Mouse (Mus musculus): ENCODE data around the gene Gm11084.
"Not testable (repeated sequence)": the region's sequence is repeated elsewhere in the genome, so short reads cannot be mapped to it uniquely, and the experiment has no call there.

The Gm11084 gene

GRCm38 (mm10) chr2:72986616-72987015 is at the start of gene Gm11084:
TSS of gene Gm11084 (minus strand) at chr2:72986716.
- DNase-seq (ENCODE audit: extremely low spot score, low read depth, low spot score), result no peak

DNA sequence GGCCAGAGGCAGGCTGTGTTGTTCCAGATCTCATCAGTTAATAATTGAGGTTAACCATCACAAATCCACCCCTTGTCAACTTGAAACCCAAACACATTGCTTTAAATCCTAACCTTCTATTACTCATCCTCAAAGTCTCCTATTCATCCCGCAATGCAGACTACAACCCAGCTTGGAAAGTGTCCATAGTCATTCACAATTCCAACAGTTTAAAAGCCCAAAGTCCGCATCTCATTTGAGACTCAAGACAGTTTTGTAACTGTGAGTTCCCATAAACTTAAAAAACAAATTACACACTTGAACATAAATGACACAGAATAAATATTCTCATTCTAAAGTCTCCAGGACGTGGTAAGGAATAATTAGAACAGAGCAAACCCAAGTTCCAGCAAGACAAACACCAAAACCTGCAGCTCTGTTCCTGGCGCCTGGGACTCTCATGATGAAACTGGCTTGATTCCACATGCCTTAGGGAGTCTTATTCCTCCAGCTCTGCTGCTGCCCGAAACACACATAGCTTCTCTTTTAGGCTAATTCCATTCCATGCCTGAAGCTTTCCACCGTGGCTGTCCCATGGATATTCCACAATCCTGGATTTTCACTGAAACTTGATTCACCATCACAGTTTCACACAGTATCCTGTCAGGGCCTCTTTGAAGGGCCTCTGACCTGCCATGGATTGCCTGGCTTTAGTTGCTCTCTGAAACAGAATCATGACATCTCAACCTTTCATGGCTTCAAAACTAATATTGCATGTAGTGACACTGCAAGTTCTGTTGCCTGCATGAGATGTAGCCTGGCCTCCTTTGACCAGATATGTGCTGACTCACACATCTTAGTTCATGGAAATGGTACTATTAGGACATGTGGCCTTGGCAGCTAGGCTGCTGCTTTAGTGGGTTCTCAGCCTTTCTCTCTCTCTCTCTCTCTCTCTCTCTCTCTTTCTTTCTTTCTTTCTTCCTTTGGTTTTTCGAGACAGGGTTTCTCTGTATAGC is 44.8 kb upstream of the Gm11084 start:
- no peak for DNase-seq (ENCODE audit: extremely low spot score, low read depth, low spot score)

GRCm38 (mm10) chr2:73029846-73030245 is 43.3 kb upstream of the Gm11084 start:
- no peak for DNase-seq (ENCODE audit: extremely low spot score, low read depth, low spot score)

GRCm38 (mm10) chr2:73028019-73028418 is 41.5 kb upstream of the Gm11084 start:
- no peak for DNase-seq (ENCODE audit: extremely low spot score, low read depth, low spot score)

GRCm38 (mm10) chr2:73027126-73027525 is 40.6 kb upstream of the Gm11084 start:
- no peak for DNase-seq (ENCODE audit: extremely low spot score, low read depth, low spot score)

DNA sequence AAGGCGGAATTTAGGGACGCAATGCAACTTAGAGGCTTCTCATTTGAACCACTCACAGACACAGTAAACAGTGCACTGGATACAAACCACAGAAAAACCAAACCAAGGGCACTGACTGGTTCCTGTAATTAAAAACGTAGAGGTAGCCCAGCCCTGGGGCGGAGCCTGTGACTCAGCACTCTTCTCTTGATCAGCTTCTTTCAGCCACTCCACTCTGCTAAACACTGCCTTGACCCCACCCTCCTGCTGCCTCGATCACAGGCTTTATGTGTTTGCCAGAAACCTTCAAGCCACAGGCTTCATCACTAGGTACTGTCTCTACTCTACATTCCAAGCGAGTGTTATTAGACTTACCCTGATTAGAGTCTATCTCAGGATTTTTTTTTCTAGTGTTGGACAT is 37.3 kb upstream of the Gm11084 start:
- no peak for DNase-seq (ENCODE audit: extremely low spot score, low read depth, low spot score)

- no peak for DNase-seq (ENCODE audit: extremely low spot score, low read depth, low spot score)
Observed at GRCm38 (mm10) chr2:73021046-73021445, 34.5 kb upstream of the Gm11084 start.

DNA sequence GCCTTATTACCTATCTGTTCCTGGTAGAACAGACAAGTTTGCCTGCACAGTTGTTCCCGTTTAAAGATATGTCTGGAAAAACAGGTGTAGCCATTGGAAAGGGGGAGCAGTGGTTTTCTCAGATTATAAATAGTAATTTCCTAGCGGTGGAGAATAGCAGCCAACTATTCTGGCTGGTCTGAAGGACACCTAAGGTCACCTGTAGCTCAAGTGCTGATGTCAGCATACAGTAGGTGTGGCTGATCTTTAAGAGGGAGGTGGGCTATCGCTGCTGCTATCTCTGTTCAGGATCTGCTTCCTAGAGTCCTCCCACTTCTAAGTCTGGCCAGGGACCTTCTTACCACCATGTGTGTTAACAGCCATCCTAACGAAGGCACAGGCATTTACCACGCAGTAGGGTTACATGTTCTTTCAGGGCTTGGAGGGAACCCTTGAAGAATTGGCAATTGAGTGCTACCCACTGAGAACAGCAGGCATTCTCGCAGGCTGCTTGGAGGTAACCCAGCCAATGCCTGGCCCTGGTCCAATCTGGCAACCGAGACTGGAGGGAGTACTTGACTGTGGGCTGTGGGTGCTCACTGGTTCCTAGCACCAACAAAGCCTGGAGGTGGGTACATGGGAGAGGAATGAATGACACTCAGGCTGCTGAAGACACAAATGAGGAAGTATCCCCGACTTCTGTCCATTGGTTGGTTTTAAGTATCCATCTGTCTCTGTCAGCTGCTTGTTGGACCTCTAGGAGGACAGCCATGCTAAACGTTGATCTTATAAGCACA is 33.0 kb upstream of the Gm11084 start:
- no peak for DNase-seq (ENCODE audit: extremely low spot score, low read depth, low spot score)

DNA sequence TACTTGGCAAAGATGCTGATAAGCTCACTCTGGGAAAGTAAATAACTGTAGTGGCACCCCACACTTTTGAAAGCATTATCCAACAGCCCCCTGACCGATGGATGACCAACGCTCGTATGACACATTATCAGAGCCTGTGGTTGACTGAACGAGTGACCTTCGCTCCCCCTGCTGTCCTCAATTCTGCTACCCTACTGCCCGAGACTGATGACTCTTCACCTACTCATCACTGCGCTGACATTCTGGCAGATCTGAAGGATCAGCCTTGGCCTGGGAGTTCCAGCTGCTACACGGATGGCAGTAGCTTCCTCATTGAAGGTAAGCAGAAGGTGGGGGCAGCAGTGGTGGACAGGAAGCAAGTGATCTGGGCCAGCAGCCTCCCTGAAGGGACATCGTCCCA is 27.5 kb upstream of the Gm11084 start:
- not testable (repeated sequence) for DNase-seq (ENCODE audit: extremely low spot score, low read depth, low spot score)

GRCm38 (mm10) chr2:73012636-73013035 is 26.1 kb upstream of the Gm11084 start:
- no peak for DNase-seq (ENCODE audit: extremely low spot score, low read depth, low spot score)

DNA sequence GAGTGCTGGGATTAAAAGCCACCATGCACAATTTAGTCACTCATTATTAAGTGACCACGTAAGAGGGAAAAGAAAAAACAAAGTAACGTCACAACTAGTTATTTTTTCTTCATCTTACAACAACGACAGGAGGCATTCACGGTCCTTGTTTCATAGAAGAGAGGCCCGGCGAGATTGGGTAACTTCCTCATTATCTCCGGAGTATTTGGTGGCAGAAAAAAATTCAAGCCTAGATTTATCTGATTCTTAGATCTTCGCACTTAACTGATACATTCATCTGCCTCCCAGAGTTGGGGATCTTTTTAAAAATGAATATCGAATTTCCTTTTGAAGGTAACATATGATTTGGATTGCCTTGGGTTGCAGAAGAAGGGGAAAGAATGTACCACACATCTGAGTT is 21.0 kb upstream of the Gm11084 start:
- DNase-seq (ENCODE audit: extremely low spot score, low read depth, low spot score), result no peak

DNA sequence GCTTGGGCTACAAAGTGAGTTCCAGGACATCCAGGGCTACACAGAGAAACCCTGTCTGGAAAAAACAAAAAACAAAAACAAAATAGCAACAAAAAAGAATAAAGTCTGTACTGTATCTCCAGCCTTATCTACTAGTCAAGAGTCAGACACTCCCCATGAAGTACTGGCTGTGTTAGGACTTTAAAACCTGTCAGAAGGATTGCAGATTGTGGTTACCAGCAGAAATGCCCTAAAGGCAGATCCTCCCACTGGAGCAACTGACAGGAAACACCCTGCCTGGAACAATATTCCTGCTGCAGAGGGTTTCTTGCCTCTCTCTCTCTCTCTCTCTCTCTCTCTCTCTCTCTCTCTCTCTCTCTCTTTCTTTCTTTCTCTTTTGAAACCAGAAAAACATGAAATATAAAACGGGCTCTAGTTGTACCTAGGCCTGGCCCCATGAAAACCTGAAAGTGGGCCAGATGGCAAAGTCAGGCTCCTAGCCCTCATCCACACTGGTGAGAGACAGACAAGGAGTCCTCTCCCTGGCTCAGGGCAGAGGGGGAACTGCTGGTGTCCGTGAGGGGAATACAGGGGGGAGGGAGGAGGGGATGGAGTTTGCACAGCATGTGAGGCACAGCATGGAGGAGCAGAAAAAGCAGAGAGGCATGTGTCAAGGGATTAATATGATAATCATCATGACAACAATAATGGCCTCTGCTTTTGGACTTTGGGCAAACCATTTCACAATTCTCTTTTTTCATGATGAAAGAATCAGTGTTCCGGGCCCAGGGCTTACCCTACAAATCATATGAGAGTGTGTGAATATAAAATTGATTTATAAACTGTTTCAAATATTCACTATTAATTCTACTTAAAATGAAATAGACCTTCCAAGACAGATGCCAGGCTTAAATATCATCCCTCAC is 19.3 kb upstream of the Gm11084 start:
- DNase-seq (ENCODE audit: extremely low spot score, low read depth, low spot score), result no peak

- DNase-seq (ENCODE audit: extremely low spot score, low read depth, low spot score), result no peak
Observed at GRCm38 (mm10) chr2:73003751-73004717, 17.5 kb upstream of the Gm11084 start.

- no peak for DNase-seq (ENCODE audit: extremely low spot score, low read depth, low spot score)
Observed at GRCm38 (mm10) chr2:73003049-73003448, 16.5 kb upstream of the Gm11084 start.

DNA sequence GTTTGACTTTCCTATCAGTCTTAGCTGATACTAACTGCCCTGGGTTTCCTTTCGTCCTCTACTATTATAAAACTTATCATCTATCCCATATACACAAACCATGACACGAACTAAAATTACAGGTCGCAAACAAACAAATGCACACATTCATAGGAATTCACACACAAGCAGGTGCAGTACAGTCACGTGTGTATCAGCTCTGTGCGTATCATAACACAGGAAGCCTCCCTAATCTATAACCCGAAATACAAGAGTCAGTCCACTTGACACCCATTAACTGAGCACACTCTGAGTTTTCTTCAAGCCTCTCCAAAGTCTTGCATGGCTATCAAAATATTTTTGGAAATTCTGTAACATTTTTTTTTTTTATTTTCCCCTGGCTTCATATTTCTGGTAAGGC is 15.9 kb upstream of the Gm11084 start:
- no peak for DNase-seq (ENCODE audit: extremely low spot score, low read depth, low spot score)

DNA sequence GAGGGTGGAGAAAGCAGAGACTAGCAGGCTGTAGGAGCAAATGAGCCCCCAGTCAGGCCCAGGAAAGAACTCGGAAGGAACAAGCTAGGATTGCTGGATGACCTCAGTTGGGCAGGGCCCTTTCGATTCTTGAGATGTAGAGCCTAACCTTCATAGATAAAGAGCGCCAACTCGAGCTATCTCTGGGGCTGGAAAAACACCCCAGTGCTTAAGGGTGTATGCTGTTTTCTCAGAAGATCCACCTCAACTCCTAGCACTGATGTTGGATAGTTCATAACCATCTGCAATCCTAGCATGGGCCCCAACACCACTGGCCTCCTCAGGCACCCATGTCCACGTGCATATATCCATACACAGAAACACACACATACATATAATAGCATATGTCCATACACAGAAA is 15.5 kb upstream of the Gm11084 start:
- no peak for DNase-seq (ENCODE audit: extremely low spot score, low read depth, low spot score)

DNA sequence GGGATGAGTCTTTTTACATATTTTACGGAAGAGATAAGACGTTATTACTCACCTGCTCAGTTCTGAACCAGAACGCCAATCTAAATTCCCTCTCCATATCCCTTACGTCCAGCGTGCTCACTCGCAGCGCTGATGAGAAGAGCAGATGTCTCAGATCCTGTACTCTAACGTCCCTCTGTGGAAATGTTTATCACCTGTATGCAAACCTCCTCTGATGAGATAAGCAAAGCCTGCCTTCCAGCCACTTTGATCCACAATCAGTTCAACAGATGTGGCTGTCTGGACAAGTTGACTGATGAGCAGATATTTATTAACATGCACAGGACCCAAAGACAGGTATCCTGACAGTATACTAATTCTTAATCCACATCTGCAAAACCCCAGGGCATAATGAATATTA is 13.7 kb upstream of the Gm11084 start:
- DNase-seq (ENCODE audit: extremely low spot score, low read depth, low spot score), result no peak

DNA sequence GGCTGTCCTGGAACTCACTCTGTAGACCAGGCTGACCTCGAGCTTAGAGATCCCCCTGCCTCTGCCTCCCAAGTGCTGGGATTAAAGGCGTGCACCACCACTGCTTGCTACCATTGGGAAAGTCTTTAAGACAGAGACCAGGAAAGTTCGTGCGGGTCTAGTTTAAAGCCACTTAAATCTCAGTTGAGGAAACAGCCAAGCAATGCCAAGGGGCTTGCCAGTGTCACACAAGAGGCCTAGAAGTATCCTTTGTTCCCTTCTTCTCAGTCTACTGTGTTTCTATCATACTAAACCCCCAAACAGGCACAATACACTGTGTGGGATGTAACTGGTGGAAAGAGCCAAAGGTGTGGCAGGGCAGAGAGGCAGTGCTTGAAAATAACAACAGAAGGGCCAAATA is 11.1 kb upstream of the Gm11084 start:
- no peak for DNase-seq (ENCODE audit: extremely low spot score, low read depth, low spot score)

DNA sequence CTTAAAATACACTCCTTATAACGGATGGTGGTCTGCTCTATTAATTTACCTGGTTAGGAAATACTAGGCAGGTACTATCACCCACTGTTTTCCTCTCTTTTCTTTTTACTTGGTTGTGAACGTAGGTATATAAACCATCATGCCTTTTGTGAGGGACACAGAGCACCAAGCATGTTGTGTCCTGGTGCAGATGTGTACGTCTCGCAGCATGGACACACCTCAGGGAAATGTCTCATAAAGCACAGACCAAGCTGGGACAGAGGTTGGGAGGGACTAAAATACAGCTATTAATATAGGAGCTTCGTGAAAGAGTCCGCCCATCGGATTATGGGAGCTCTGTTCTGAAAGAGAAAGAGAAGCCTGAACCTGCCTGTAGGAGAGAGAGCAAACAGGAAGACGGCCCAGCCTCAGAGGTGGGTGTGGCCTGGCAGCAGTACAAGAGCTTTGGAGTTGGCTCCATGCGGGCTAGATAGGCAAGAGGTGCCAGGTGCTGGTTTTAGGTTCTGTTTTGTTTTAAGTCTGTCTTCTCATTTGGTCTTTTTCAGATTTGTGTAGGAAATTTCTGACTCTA is 10.4 kb upstream of the Gm11084 start:
- DNase-seq (ENCODE audit: extremely low spot score, low read depth, low spot score), result no peak
